ENCODE assay signal across 8 mouse cellular contexts in genomic region chr12:57537791-57538587, GRCm38 (mm10). TPM values are rescaled to one million over a fixed set of nuclear protein-coding genes. Genes with fewer than 3 reads are reported as not detected.
DNase-seq lines count a peak whose midpoint lies in the region; ATAC-seq and TF ChIP-seq lines count a peak whose summit lies in the region.

No protein-coding gene starts in this region.

- no peak for TF ChIP-seq EP300 in ES-Bruce4 (IDR thresholded peaks at IDR 0.05; ENCODE audit: insufficient read depth, low read depth, low read length)
- no peak for TF ChIP-seq EP300 in heart, postnatal 0 days (IDR thresholded peaks at IDR 0.05; ENCODE audit: low read depth)

- no peak for TF ChIP-seq CTCF in ES-Bruce4 (IDR thresholded peaks at IDR 0.05; ENCODE audit: low read depth, low read length)
- no peak for TF ChIP-seq CTCF in heart, postnatal 0 days (IDR thresholded peaks at IDR 0.05; ENCODE audit: low read depth)

- no peak for TF ChIP-seq POLR2A in ES-Bruce4 (IDR thresholded peaks at IDR 0.05; ENCODE audit: insufficient read depth, low read length)

- 3% methylated on average over 21 of the region's 21 CpGs for WGBS in heart, postnatal 0 days
- under 1% methylated on average over 21 of the region's 21 CpGs for WGBS in liver, embryonic 16.5 days (ENCODE audit: insufficient replicate concordance)

- H3K9me3 ChIP-seq in ES-Bruce4 (replicated peaks; ENCODE audit: control insufficient read depth, insufficient read depth, low read length, poor library complexity, severe bottlenecking): no peaks in the 10 kb centered on the region
- H3K9me3 ChIP-seq in heart, postnatal 0 days (replicated peaks; ENCODE audit: control insufficient read depth, low read length): no peaks in the 10 kb centered on the region
- no peaks in the 10 kb centered on the region for H3K9me3 ChIP-seq in liver, embryonic 16.5 days (replicated peaks; ENCODE audit: control insufficient read depth, low read length)

- H3K27me3 ChIP-seq in ES-Bruce4 (ENCODE audit: control insufficient read depth, insufficient read depth, low read length, poor library complexity, severe bottlenecking): peaks cover 36% of the 10 kb centered on the region
- H3K27me3 ChIP-seq in heart, postnatal 0 days (ENCODE audit: control insufficient read depth, insufficient read depth, low read length): peaks cover 90% of the 10 kb centered on the region
- H3K27me3 ChIP-seq in liver, embryonic 16.5 days (ENCODE audit: control insufficient read depth, insufficient read depth, low read depth, low read length): peaks cover 88% of the 10 kb centered on the region

- H3K4me2 ChIP-seq in heart, postnatal 0 days (ENCODE audit: low read depth, low read length): peak overlapping the region; percentile 54
- peak overlapping the region; percentile 48 for H3K4me2 ChIP-seq in liver, embryonic 16.5 days (ENCODE audit: low read depth, low read length)

- no peaks in the 10 kb centered on the region for H3K4me1 ChIP-seq in ES-Bruce4 (ENCODE audit: control insufficient read depth, insufficient read depth, low read length)
- H3K4me1 ChIP-seq in heart, postnatal 0 days (ENCODE audit: control insufficient read depth, insufficient read depth): no peaks in the 10 kb centered on the region
- no peaks in the 10 kb centered on the region; the same call in 1 of the 2 replicates for H3K4me1 ChIP-seq in liver, embryonic 16.5 days (ENCODE audit: control insufficient read depth, low read depth, low read length)

- H3K36me3 ChIP-seq in ES-Bruce4 (ENCODE audit: control insufficient read depth, insufficient read depth, low read length, poor library complexity, severe bottlenecking): no peaks in the 10 kb centered on the region
- no peaks in the 10 kb centered on the region for H3K36me3 ChIP-seq in heart, postnatal 0 days (replicated peaks; ENCODE audit: control insufficient read depth, insufficient read depth, low read length)
- no peaks in the 10 kb centered on the region for H3K36me3 ChIP-seq in liver, embryonic 16.5 days (ENCODE audit: control insufficient read depth, insufficient read depth)

- DNase-seq in cerebellum, postnatal 10 days: peak; percentile 37 to 45
- DNase-seq in cerebellum, adult 11 months: no peak
- DNase-seq in heart, postnatal 0 days (ENCODE audit: low spot score): no peak
- no peak for DNase-seq in adrenal gland, adult 8-10 months
- no peak for DNase-seq in frontal cortex, adult 2 months (ENCODE audit: extremely low spot score in 1 of 2, low spot score in 1 of 2)
- DNase-seq in urinary bladder, adult 2 months (ENCODE audit: low spot score): no peak

- no peak for ATAC-seq in heart, postnatal 0 days (ENCODE audit: insufficient read depth, low read depth)
- peak; percentile 14; the same call in 1 of the 2 replicates for ATAC-seq in liver, embryonic 16.5 days (ENCODE audit: low read depth)

- H3K27ac ChIP-seq in ES-Bruce4 (ENCODE audit: insufficient read depth, low read length): no peak overlapping the region
- no peak overlapping the region for H3K27ac ChIP-seq in heart, postnatal 0 days (ENCODE audit: low read depth)
- H3K27ac ChIP-seq in liver, embryonic 16.5 days (ENCODE audit: low read length): peak overlapping the region; percentile 64

- peak overlapping the region; percentile 38 for H3K9ac ChIP-seq in ES-Bruce4 (ENCODE audit: low read depth, poor library complexity, severe bottlenecking)
- H3K9ac ChIP-seq in heart, postnatal 0 days (replicated peaks; ENCODE audit: low read depth, low read length): no peak overlapping the region
- H3K9ac ChIP-seq in liver, embryonic 16.5 days (ENCODE audit: low read depth, low read length): no peak overlapping the region

- peak overlapping the region; percentile 50 for H3K4me3 ChIP-seq in ES-Bruce4 (ENCODE audit: low read depth, low read length)
- peak overlapping the region; percentile 40 for H3K4me3 ChIP-seq in heart, postnatal 0 days (ENCODE audit: low read depth, low read length)
- peak overlapping the region; percentile 49 for H3K4me3 ChIP-seq in liver, embryonic 16.5 days (ENCODE audit: low read depth, low read length)

RNA-seq across cellular contexts. Expression of gene Foxa1, which starts 8.7 kb away (rescaled TPM):
- polyA plus RNA-seq in ES-Bruce4 (2011; ENCODE audit: insufficient read depth, insufficient read length, low read depth, missing spikeins): 0.62 and 0.85 TPM in 2 replicates
- total RNA-seq in heart, postnatal 0 days (2014; rRNA removed; ENCODE audit: low replicate concordance): 1.6 TPM in 1 of 2 replicates, not detected in the other
- polyA plus RNA-seq in heart, postnatal 0 days (2015; fragmentation: Nextera tagmentation; extraction: Ambion mirVana): 0.18 TPM in 1 of 2 replicates, not detected in the other
- polyA plus RNA-seq in liver, embryonic 16.5 days (2015; fragmentation: Nextera tagmentation; extraction: Ambion mirVana): 0.72 and 0.74 TPM in 2 replicates
- total RNA-seq in adrenal gland, adult 8-10 months (2022): not detected
- polyA plus RNA-seq in frontal cortex, adult 2 months (2012; rRNA removed): not detected in 2 replicates
- polyA plus RNA-seq in urinary bladder, adult 2 months (2012; rRNA removed): 59.0 and 73.3 TPM in 2 replicates

RNA-seq across cellular contexts. Expression of gene Ttc6, which starts 25.9 kb away (rescaled TPM):
- polyA plus RNA-seq in ES-Bruce4 (2011; ENCODE audit: insufficient read depth, insufficient read length, low read depth, missing spikeins): 0.22 and 0.24 TPM in 2 replicates
- total RNA-seq in heart, postnatal 0 days (2014; rRNA removed; ENCODE audit: low replicate concordance): 0.15 TPM in 1 of 2 replicates, not detected in the other
- polyA plus RNA-seq in heart, postnatal 0 days (2015; fragmentation: Nextera tagmentation; extraction: Ambion mirVana): 0.01 TPM in 1 of 2 replicates, not detected in the other
- polyA plus RNA-seq in liver, embryonic 16.5 days (2015; fragmentation: Nextera tagmentation; extraction: Ambion mirVana): 0.06 and 0.08 TPM in 2 replicates
- not detected for total RNA-seq in adrenal gland, adult 8-10 months (2022)
- 0.02 and 0.06 TPM in 2 replicates for polyA plus RNA-seq in frontal cortex, adult 2 months (2012; rRNA removed)
- 8.5 and 11.9 TPM in 2 replicates for polyA plus RNA-seq in urinary bladder, adult 2 months (2012; rRNA removed)

Comparison
In these comparisons a context has a peak if more than half of its experiments do, and no peak if none do; other contexts are left out.
1. DNase-seq: peak in cerebellum, postnatal 10 days (2 of 2); none in cerebellum, adult 11 months (single experiment), heart, postnatal 0 days (single experiment), adrenal gland, adult 8-10 months (single experiment), frontal cortex, adult 2 months (0 of 2) and urinary bladder, adult 2 months (single experiment).
2. RNA of gene Foxa1, which starts 8.7 kb away (polyA plus RNA-seq): 59.0 to 73.3 TPM in urinary bladder, adult 2 months; 0.62 to 0.85 TPM in ES-Bruce4, 0.72 to 0.74 TPM in liver, embryonic 16.5 days, 0.18 TPM in heart, postnatal 0 days and not detected in frontal cortex, adult 2 months; every median in the first group is over 10 times any median in the second.
3. Peak in every context shown above with its lines, with median percentiles within 50 percentile points of each other: H3K4me3 ChIP-seq.